Mouse (Mus musculus) heart, postnatal 0 days (tissue): ENCODE data around the gene Olfr340.
"Not testable (repeated sequence)": the region's sequence is repeated elsewhere in the genome, so short reads cannot be mapped to it uniquely, and the experiment has no call there.

ENCODE experiments used
- CTCF ChIP-seq: IDR thresholded peaks from 2 replicates; pipeline ENCODE4 v1.5.1; 2016; ENCODE audit warnings: antibody characterized with exemption, control low read depth, low read depth
- EP300 ChIP-seq: IDR thresholded peaks from 2 replicates; pipeline ENCODE4 v1.6.1; 2016; ENCODE audit warnings: antibody characterized with exemption, low read depth

- TF ChIP-seq CTCF, EP300: not testable (repeated sequence)
Measured at GRCm38 (mm10) chr2:36415174-36415573, 37.2 kb upstream of the Olfr340 start.
